Mouse (Mus musculus): ENCODE data around the gene Pde2a.

DNA sequence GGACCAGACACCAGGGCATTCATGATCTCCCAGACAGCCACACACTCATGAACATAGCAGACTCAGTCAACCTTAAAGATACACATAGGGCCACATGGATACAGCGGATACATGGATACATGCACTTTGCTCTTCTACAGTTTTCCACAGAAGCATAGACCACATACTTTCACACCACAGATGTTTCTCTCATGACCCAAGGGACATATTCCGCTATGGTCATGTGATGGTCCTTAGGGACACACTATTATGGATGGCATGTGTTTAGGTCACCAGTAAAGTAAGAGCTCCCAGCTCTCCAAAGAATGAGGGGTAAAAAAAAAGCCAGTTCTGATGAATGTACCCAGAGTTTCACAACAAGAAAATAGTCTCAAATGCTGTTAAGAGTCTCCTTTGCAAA, 49.9 kb downstream of the Pde2a start:
- no peak for TF ChIP-seq RCOR1 (conservative IDR thresholded peaks at IDR 0.05; ENCODE audit: low read depth, low read length)
- TF ChIP-seq IRF4 (IDR thresholded peaks at IDR 0.05; ENCODE audit: low read depth, low read length): no peak
- TF ChIP-seq USF1 (IDR thresholded peaks at IDR 0.05; ENCODE audit: low read depth, low read length): no peak
- TF ChIP-seq CTCF (conservative IDR thresholded peaks at IDR 0.05 in 1 of 2, IDR thresholded peaks at IDR 0.05 in 1 of 2; ENCODE audit: low read depth in 2 of 2, low read length in 2 of 2): no peak
- no peak for TF ChIP-seq POLR2AphosphoS2 (IDR thresholded peaks at IDR 0.05; ENCODE audit: low read depth, low read length)

Data from CH12.LX (cell line).